Mouse (Mus musculus): Measurements from ENCODE around the gene Zfhx3. TPM values are rescaled to one million over a fixed set of nuclear protein-coding genes. Genes with fewer than 3 reads are reported as not detected.

Zfhx3 gene
- polyA plus RNA-seq, 1 experiment from 2014 or later, result 8.2 TPM

GRCm38 (mm10) chr8:108991395-108991794 is 1049.0 kb downstream of the Zfhx3 start:
- Histone ChIP-seq H3K27ac (ENCODE audit: low read length) (no peak overlapping the region), H3K4me2 (replicated peaks; ENCODE audit: low read depth, low read length) (no peak overlapping the region), H3K36me3 (ENCODE audit: insufficient read depth, low read length) (no peaks in the 10 kb centered on the region), H3K27me3 (replicated peaks; ENCODE audit: insufficient read depth, low read length) (no peaks in the 10 kb centered on the region), H3K9me3 (ENCODE audit: low read length) (no peaks in the 10 kb centered on the region), H3K4me1 (ENCODE audit: insufficient read depth, low read depth, low read length) (no peaks in the 10 kb centered on the region), H3K9ac (replicated peaks; ENCODE audit: low read depth) (no peak overlapping the region), H3K4me3 (ENCODE audit: low read depth, low read length) (no peak overlapping the region)
- 92% methylated on average over 5 of the region's 5 CpGs for WGBS
- ATAC-seq (no peak), DNase-seq (ENCODE audit: low spot score) (no peak)
- TF ChIP-seq EP300 (IDR thresholded peaks at IDR 0.05) (no peak), CTCF (IDR thresholded peaks at IDR 0.05) (no peak)

GRCm38 (mm10) chr8:108993718-108994117 is 1051.3 kb downstream of the Zfhx3 start:
- ATAC-seq (no peak), DNase-seq (ENCODE audit: low spot score) (no peak)
- Histone ChIP-seq H3K36me3 (ENCODE audit: insufficient read depth, low read length) (no peaks in the 10 kb centered on the region), H3K9me3 (ENCODE audit: low read length) (no peaks in the 10 kb centered on the region), H3K4me2 (replicated peaks; ENCODE audit: low read depth, low read length) (no peak overlapping the region), H3K4me1 (ENCODE audit: insufficient read depth, low read depth, low read length) (no peaks in the 10 kb centered on the region), H3K4me3 (ENCODE audit: low read depth, low read length) (no peak overlapping the region), H3K9ac (replicated peaks; ENCODE audit: low read depth) (no peak overlapping the region), H3K27me3 (replicated peaks; ENCODE audit: insufficient read depth, low read length) (no peaks in the 10 kb centered on the region), H3K27ac (ENCODE audit: low read length) (no peak overlapping the region)
- TF ChIP-seq CTCF (IDR thresholded peaks at IDR 0.05), result no peak
- no peak for TF ChIP-seq EP300 (IDR thresholded peaks at IDR 0.05)
- 30% methylated on average over 2 of the region's 2 CpGs for whole genome bisulfite sequencing

- H3K27ac ChIP-seq (ENCODE audit: low read length), result no peak overlapping the region
- H3K9ac ChIP-seq (replicated peaks; ENCODE audit: low read depth), result no peak overlapping the region
- DNase-seq (ENCODE audit: low spot score) (no peak), ATAC-seq (no peak)
- TF ChIP-seq CTCF (IDR thresholded peaks at IDR 0.05), result no peak
- H3K36me3 ChIP-seq (ENCODE audit: insufficient read depth, low read length), result no peaks in the 10 kb centered on the region
- no peaks in the 10 kb centered on the region for H3K9me3 ChIP-seq (ENCODE audit: low read length)
- no peak overlapping the region for H3K4me3 ChIP-seq (ENCODE audit: low read depth, low read length)
- 69% methylated on average over 2 of the region's 2 CpGs for WGBS
- H3K4me2 ChIP-seq (replicated peaks; ENCODE audit: low read depth, low read length), result no peak overlapping the region
- H3K4me1 ChIP-seq (ENCODE audit: insufficient read depth, low read depth, low read length), result no peaks in the 10 kb centered on the region
- no peaks in the 10 kb centered on the region for H3K27me3 ChIP-seq (replicated peaks; ENCODE audit: insufficient read depth, low read length)
Measured at GRCm38 (mm10) chr8:108994187-108994586, 1051.7 kb downstream of the Zfhx3 start.

- 92% methylated on average over 5 of the region's 5 CpGs for WGBS
- Histone ChIP-seq H3K27me3 (replicated peaks; ENCODE audit: insufficient read depth, low read length) (no peaks in the 10 kb centered on the region), H3K4me2 (replicated peaks; ENCODE audit: low read depth, low read length) (no peak overlapping the region), H3K36me3 (ENCODE audit: insufficient read depth, low read length) (no peaks in the 10 kb centered on the region), H3K9ac (replicated peaks; ENCODE audit: low read depth) (no peak overlapping the region), H3K4me1 (ENCODE audit: insufficient read depth, low read depth, low read length) (no peaks in the 10 kb centered on the region), H3K9me3 (ENCODE audit: low read length) (no peaks in the 10 kb centered on the region), H3K4me3 (ENCODE audit: low read depth, low read length) (no peak overlapping the region), H3K27ac (ENCODE audit: low read length) (no peak overlapping the region)
- TF ChIP-seq EP300 (IDR thresholded peaks at IDR 0.05), result no peak
- no peak for TF ChIP-seq CTCF (IDR thresholded peaks at IDR 0.05)
- DNase-seq (ENCODE audit: low spot score), result no peak
- no peak for ATAC-seq
Measured at GRCm38 (mm10) chr8:108994880-108995279, 1052.4 kb downstream of the Zfhx3 start.

GRCm38 (mm10) chr8:108997334-108997733 is 1054.9 kb downstream of the Zfhx3 start:
- no peaks in the 10 kb centered on the region for H3K4me1 ChIP-seq (ENCODE audit: insufficient read depth, low read depth, low read length)
- no peak overlapping the region for H3K4me2 ChIP-seq (replicated peaks; ENCODE audit: low read depth, low read length)
- ATAC-seq (no peak), DNase-seq (ENCODE audit: low spot score) (no peak)
- TF ChIP-seq CTCF (IDR thresholded peaks at IDR 0.05), result no peak
- TF ChIP-seq EP300 (IDR thresholded peaks at IDR 0.05), result no peak
- WGBS, result 26% methylated on average over 3 of the region's 3 CpGs
- H3K27ac ChIP-seq (ENCODE audit: low read length), result no peak overlapping the region
- no peak overlapping the region for H3K9ac ChIP-seq (replicated peaks; ENCODE audit: low read depth)
- H3K4me3 ChIP-seq (ENCODE audit: low read depth, low read length), result no peak overlapping the region
- H3K9me3 ChIP-seq (ENCODE audit: low read length), result no peaks in the 10 kb centered on the region
- H3K36me3 ChIP-seq (ENCODE audit: insufficient read depth, low read length), result no peaks in the 10 kb centered on the region
- no peaks in the 10 kb centered on the region for H3K27me3 ChIP-seq (replicated peaks; ENCODE audit: insufficient read depth, low read length)

DNA sequence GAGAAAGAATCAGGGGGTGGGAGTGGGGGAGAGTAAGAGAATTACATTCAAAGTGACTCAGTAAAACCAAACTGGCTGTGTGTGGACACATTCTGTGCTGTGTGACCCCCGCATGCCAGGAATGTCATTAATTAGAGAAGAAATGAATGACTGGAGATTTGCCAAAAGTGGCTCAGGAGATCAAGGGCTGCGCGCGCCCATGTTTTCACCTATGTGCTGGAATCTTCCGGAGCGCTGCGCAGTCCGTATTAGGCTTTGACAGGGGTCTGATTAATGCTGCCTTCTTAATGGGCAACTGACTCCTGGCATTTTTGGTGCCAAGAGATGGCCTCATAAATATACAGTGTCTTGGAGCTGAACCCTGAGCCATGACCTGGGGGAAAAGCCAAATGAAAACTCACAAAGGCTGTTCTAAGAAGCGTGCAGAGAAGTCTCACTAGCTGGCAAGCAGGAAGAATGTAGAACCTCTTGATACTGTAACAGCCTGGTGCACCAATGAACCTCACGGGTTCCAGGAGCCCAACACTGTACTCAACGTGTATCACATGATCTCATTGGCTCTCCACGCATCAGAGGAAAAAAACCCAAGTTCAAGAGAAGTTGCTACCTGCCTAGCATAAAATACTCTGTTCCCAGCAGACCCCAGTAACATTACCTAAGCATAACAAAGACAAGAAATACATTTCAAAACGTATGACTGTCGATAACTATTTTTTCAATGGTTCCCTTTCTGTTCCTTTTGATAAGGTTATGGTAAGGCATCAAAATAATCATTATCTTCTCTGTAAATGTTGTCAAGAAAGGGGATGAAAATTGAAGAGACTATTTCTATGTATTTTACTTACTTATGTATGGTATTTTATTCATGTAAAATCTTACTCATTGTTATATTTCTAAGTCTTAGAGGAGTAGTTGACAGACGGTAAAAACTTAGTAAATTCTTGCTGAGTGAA is 1057.1 kb downstream of the Zfhx3 start:
- H3K27ac ChIP-seq (ENCODE audit: low read length), result no peak overlapping the region
- no peaks in the 10 kb centered on the region for H3K9me3 ChIP-seq (ENCODE audit: low read length)
- no peaks in the 10 kb centered on the region for H3K36me3 ChIP-seq (ENCODE audit: insufficient read depth, low read length)
- no peak for ATAC-seq
- H3K4me3 ChIP-seq (ENCODE audit: low read depth, low read length), result no peak overlapping the region
- no peak for DNase-seq (ENCODE audit: low spot score)
- H3K9ac ChIP-seq (replicated peaks; ENCODE audit: low read depth), result no peak overlapping the region
- TF ChIP-seq EP300 (IDR thresholded peaks at IDR 0.05), result no peak
- no peak for TF ChIP-seq CTCF (IDR thresholded peaks at IDR 0.05)
- no peaks in the 10 kb centered on the region for H3K4me1 ChIP-seq (ENCODE audit: insufficient read depth, low read depth, low read length)
- H3K27me3 ChIP-seq (replicated peaks; ENCODE audit: insufficient read depth, low read length), result no peaks in the 10 kb centered on the region
- 57% methylated on average over 15 of the region's 15 CpGs for WGBS
- H3K4me2 ChIP-seq (replicated peaks; ENCODE audit: low read depth, low read length), result no peak overlapping the region
